Mouse (Mus musculus) heart, postnatal 0 days (tissue): ENCODE data around the gene Treh.

Experiments
- CTCF ChIP-seq: IDR thresholded peaks from 2 replicates; pipeline ENCODE4 v1.5.1; 2016; ENCODE audit warnings: antibody characterized with exemption, control low read depth, low read depth
- EP300 ChIP-seq: IDR thresholded peaks from 2 replicates; pipeline ENCODE4 v1.6.1; 2016; ENCODE audit warnings: antibody characterized with exemption, low read depth

DNA sequence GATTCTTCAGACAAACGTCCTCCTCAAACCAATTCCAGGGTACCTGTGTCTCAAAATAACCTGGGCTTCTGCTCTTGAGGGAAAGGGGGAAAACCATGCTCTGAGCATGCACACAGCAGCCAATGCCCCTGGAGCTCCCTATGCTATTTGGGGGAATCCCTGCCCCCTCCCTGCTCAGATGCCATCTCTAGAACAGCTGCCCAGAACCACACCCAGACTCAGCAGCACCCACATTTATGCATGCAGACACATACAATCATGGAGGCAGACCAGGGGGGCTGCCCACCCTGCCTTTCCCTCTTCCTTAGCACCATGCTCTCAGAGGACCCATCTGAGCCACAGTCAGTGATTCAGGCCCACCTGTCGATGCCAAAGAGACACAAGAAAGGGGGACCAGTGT lies 40.5 kb downstream of the Treh start:
- TF ChIP-seq CTCF (no peak), EP300 (no peak)
